Mouse (Mus musculus) neural tube, embryonic 12.5 days (tissue): ENCODE results near the gene Large2. TPM values are rescaled to one million over a fixed set of nuclear protein-coding genes. Genes with fewer than 3 reads are reported as not detected.
A peak's percentile ranks its signal among the peaks of the same experiment; 100 is the strongest.

Experiments
- ATAC-seq: fragments of 200-750 bp; cut with Nextera tagmentation; 2 replicates; pipeline ENCODE4 v1.8.0; 2017; ENCODE audit warnings: low read depth, mild to moderate bottlenecking, moderate TSS enrichment, moderate library complexity; ENCODE audit not compliant: low FRiP score
- H3K27ac ChIP-seq: fragments of 300-500 bp; sonication (generic); 2 replicates; pipeline ENCODE4 v1.5.1; 2016
- H3K27me3 ChIP-seq: fragments of 300-500 bp; sonication (generic); replicated peaks from 2 replicates; pipeline ENCODE4 v1.6.1; 2016; ENCODE audit warnings: mild to moderate bottlenecking
- H3K36me3 ChIP-seq: fragments of 300-500 bp; sonication (generic); 2 replicates; pipeline ENCODE4 v1.6.1; 2016; ENCODE audit warnings: mild to moderate bottlenecking
- H3K4me1 ChIP-seq: fragments of 300-500 bp; sonication (generic); 2 replicates; pipeline ENCODE4 v1.6.1; 2016
- H3K4me2 ChIP-seq: fragments of 300-500 bp; sonication (generic); replicated peaks from 2 replicates; pipeline ENCODE4 v1.6.1; 2016; ENCODE audit warnings: mild to moderate bottlenecking
- H3K4me3 ChIP-seq: fragments of 300-500 bp; sonication (generic); 2 replicates; pipeline ENCODE4 v1.5.1; 2016
- H3K9ac ChIP-seq: fragments of 300-500 bp; sonication (generic); 2 replicates; pipeline ENCODE4 v1.6.1; 2016; ENCODE audit warnings: mild to moderate bottlenecking
- H3K9me3 ChIP-seq: fragments of 300-500 bp; sonication (generic); 2 replicates; pipeline ENCODE4 v1.6.1; 2016; ENCODE audit warnings: mild to moderate bottlenecking
- WGBS: fragments of 180-500 bp; shearing (Covaris S2); methylation state at CpG from one replicate; pipeline ENCODE4 v1.1.7; 2016; 5-methylcytosine and 5-hydroxymethylcytosine counted together
- polyA plus RNA-seq: library from polyadenylated mRNA; unstranded; fragments of >200 nt; fragmentation: Nextera tagmentation; extraction: Ambion mirVana; gene quantifications from 2 replicates; pipeline ENCODE4 v1.2.1, GENCODE M21; 2016

The Large2 gene
- polyA plus RNA-seq, 1 experiment from 2014 or later: 2.6 TPM

GRCm38 (mm10) chr2:92376300-92376699 is 1.6 kb upstream of the Large2 start:
- WGBS: 84% methylated on average over 6 of the region's 6 CpGs
- Histone ChIP-seq H3K9me3 (no peaks in the 10 kb centered on the region), H3K4me3 (0 out of 2 replicates have a peak overlapping the region, but pooled peaks have one; percentile 71), H3K4me2 (peak overlapping the region; percentile 91), H3K36me3 (peaks cover 43% of the 10 kb centered on the region), H3K9ac (peak overlapping the region; percentile 67; the same call in 1 of the 2 replicates), H3K27ac (no peak overlapping the region), H3K4me1 (peaks cover 26% of the 10 kb centered on the region), H3K27me3 (0 out of 2 replicates have a peak, but pooled peaks cover 6% of the 10 kb centered on the region)
- no peak for ATAC-seq

GRCm38 (mm10) chr2:92375788-92376187 is 1.1 kb upstream of the Large2 start:
- Histone ChIP-seq H3K4me2 (peak overlapping the region; percentile 91), H3K36me3 (peaks cover 38% of the 10 kb centered on the region), H3K27me3 (peaks cover 11% of the 10 kb centered on the region; the same call in 1 of the 2 replicates), H3K9me3 (no peaks in the 10 kb centered on the region), H3K4me3 (peak overlapping the region; percentile 71), H3K4me1 (peaks cover 31% of the 10 kb centered on the region), H3K27ac (no peak overlapping the region), H3K9ac (peak overlapping the region; percentile 67)
- peak; percentile 1; the same call in 1 of the 2 replicates for ATAC-seq
- WGBS: 10% methylated on average over 10 of the region's 10 CpGs

GRCm38 (mm10) chr2:92375099-92375623 is 492 bp upstream of the Large2 start:
- H3K9ac ChIP-seq: peak overlapping the region; percentile 67
- H3K4me3 ChIP-seq: peak overlapping the region; percentile 71
- peaks cover 38% of the 10 kb centered on the region for H3K4me1 ChIP-seq
- peak overlapping the region; percentile 23; the same call in 1 of the 2 replicates for H3K27ac ChIP-seq
- under 1% methylated on average over 29 of the region's 29 CpGs for WGBS
- ATAC-seq: peak; percentile 88
- peaks cover 31% of the 10 kb centered on the region for H3K36me3 ChIP-seq
- peaks cover 18% of the 10 kb centered on the region for H3K27me3 ChIP-seq
- no peaks in the 10 kb centered on the region for H3K9me3 ChIP-seq
- peak overlapping the region; percentile 91 for H3K4me2 ChIP-seq

- H3K9ac ChIP-seq: no peak overlapping the region
- ATAC-seq: no peak
- 79% methylated on average over 11 of the region's 11 CpGs for WGBS
- H3K36me3 ChIP-seq: peaks cover 14% of the 10 kb centered on the region
- peaks cover 42% of the 10 kb centered on the region for H3K4me1 ChIP-seq
- H3K27ac ChIP-seq: no peak overlapping the region
- peaks cover 32% of the 10 kb centered on the region for H3K27me3 ChIP-seq
- no peaks in the 10 kb centered on the region for H3K9me3 ChIP-seq
- H3K4me3 ChIP-seq: no peak overlapping the region
- no peak overlapping the region for H3K4me2 ChIP-seq
These were observed 1.2 kb downstream of the Large2 start for GRCm38 (mm10) chr2:92373437-92373813.

- no peak for ATAC-seq
- H3K4me3 ChIP-seq: no peak overlapping the region
- no peaks in the 10 kb centered on the region for H3K9me3 ChIP-seq
- H3K27ac ChIP-seq: no peak overlapping the region
- H3K9ac ChIP-seq: no peak overlapping the region
- H3K27me3 ChIP-seq: peaks cover 34% of the 10 kb centered on the region
- H3K4me2 ChIP-seq: 0 out of 2 replicates have a peak overlapping the region, but pooled peaks have one; percentile 4
- H3K36me3 ChIP-seq: peaks cover 9% of the 10 kb centered on the region
- 41% methylated on average over 9 of the region's 9 CpGs for WGBS
- H3K4me1 ChIP-seq: peaks cover 42% of the 10 kb centered on the region
These were observed 1.8 kb downstream of the Large2 start for GRCm38 (mm10) chr2:92372767-92373436.

- H3K4me3 ChIP-seq: no peak overlapping the region
- peaks cover 42% of the 10 kb centered on the region for H3K4me1 ChIP-seq
- peak overlapping the region; percentile 64 for H3K4me2 ChIP-seq
- ATAC-seq: no peak
- 16% methylated on average over 10 of the region's 10 CpGs for WGBS
- no peak overlapping the region for H3K9ac ChIP-seq
- no peak overlapping the region for H3K27ac ChIP-seq
- H3K27me3 ChIP-seq: peaks cover 34% of the 10 kb centered on the region
- peaks cover 2% of the 10 kb centered on the region; the same call in 1 of the 2 replicates for H3K36me3 ChIP-seq
- no peaks in the 10 kb centered on the region for H3K9me3 ChIP-seq
These were observed 2.5 kb downstream of the Large2 start for GRCm38 (mm10) chr2:92371971-92372690.

GRCm38 (mm10) chr2:92370821-92371805 is 3.6 kb downstream of the Large2 start:
- 3% methylated on average over 45 of the region's 45 CpGs for WGBS
- H3K27me3 ChIP-seq: peaks cover 34% of the 10 kb centered on the region
- no peaks in the 10 kb centered on the region for H3K36me3 ChIP-seq
- H3K27ac ChIP-seq: no peak overlapping the region
- H3K4me1 ChIP-seq: peaks cover 37% of the 10 kb centered on the region
- peak overlapping the region; percentile 42; the same call in 1 of the 2 replicates for H3K9ac ChIP-seq
- peak overlapping the region; percentile 33 for H3K4me3 ChIP-seq
- H3K4me2 ChIP-seq: peak overlapping the region; percentile 64
- H3K9me3 ChIP-seq: no peaks in the 10 kb centered on the region
- ATAC-seq: no peak

- H3K27me3 ChIP-seq: peaks cover 34% of the 10 kb centered on the region
- H3K4me1 ChIP-seq: peaks cover 31% of the 10 kb centered on the region
- peak overlapping the region; percentile 42; the same call in 1 of the 2 replicates for H3K9ac ChIP-seq
- H3K4me2 ChIP-seq: peak overlapping the region; percentile 64
- no peaks in the 10 kb centered on the region for H3K9me3 ChIP-seq
- H3K4me3 ChIP-seq: peak overlapping the region; percentile 33
- no peaks in the 10 kb centered on the region for H3K36me3 ChIP-seq
- no peak overlapping the region for H3K27ac ChIP-seq
- WGBS: 12% methylated on average over 19 of the region's 19 CpGs
- ATAC-seq: no peak
These were observed 4.3 kb downstream of the Large2 start for GRCm38 (mm10) chr2:92370375-92370774.

GRCm38 (mm10) chr2:92367383-92368029 is 7.2 kb downstream of the Large2 start:
- Histone ChIP-seq H3K27me3 (peaks cover 31% of the 10 kb centered on the region), H3K4me1 (peaks cover 27% of the 10 kb centered on the region), H3K9ac (no peak overlapping the region), H3K9me3 (no peaks in the 10 kb centered on the region), H3K4me3 (no peak overlapping the region), H3K4me2 (no peak overlapping the region), H3K27ac (no peak overlapping the region), H3K36me3 (peaks cover 16% of the 10 kb centered on the region)
- 40% methylated on average over 20 of the region's 20 CpGs for WGBS
- ATAC-seq: no peak

- H3K36me3 ChIP-seq: peaks cover 23% of the 10 kb centered on the region
- 94% methylated on average over 10 of the region's 10 CpGs for WGBS
- no peak for ATAC-seq
- no peak overlapping the region for H3K9ac ChIP-seq
- no peaks in the 10 kb centered on the region for H3K9me3 ChIP-seq
- peaks cover 11% of the 10 kb centered on the region for H3K4me1 ChIP-seq
- H3K4me2 ChIP-seq: no peak overlapping the region
- no peak overlapping the region for H3K27ac ChIP-seq
- peaks cover 21% of the 10 kb centered on the region for H3K27me3 ChIP-seq
- no peak overlapping the region for H3K4me3 ChIP-seq
These were observed 9.1 kb downstream of the Large2 start for GRCm38 (mm10) chr2:92365568-92365967.

- no peak overlapping the region for H3K4me3 ChIP-seq
- peaks cover 36% of the 10 kb centered on the region for H3K36me3 ChIP-seq
- H3K9ac ChIP-seq: no peak overlapping the region
- WGBS: 96% methylated on average over 4 of the region's 4 CpGs
- H3K27me3 ChIP-seq: peaks cover 6% of the 10 kb centered on the region; the same call in 1 of the 2 replicates
- H3K27ac ChIP-seq: no peak overlapping the region
- no peaks in the 10 kb centered on the region for H3K9me3 ChIP-seq
- H3K4me1 ChIP-seq: peaks cover 3% of the 10 kb centered on the region; the same call in 1 of the 2 replicates
- H3K4me2 ChIP-seq: no peak overlapping the region
- ATAC-seq: no peak
These were observed 10.6 kb downstream of the Large2 start for GRCm38 (mm10) chr2:92364086-92364485.
